Mouse (Mus musculus) adrenal gland, postnatal 4 days (tissue): Measurements from ENCODE around the gene 5730596B20Rik. TPM values are rescaled to one million over a fixed set of nuclear protein-coding genes. Genes with fewer than 3 reads are reported as not detected.

Experiments used
- DNase-seq, 2 experiments: peaks; one replicate each; pipeline ENCODE4 v3.0.0; 2021 to 2022; ENCODE audit warnings: low spot score in 2 of 2, mixed read lengths in 2 of 2
- total RNA-seq, 2 experiments: library from RNA; stranded (reverse); gene quantifications; 2 replicates each; pipeline ENCODE4 v1.2.3; 2021

The 5730596B20Rik gene
- total RNA-seq, 2 experiments from 2014 or later: 1.0 to 1.6 TPM

DNA sequence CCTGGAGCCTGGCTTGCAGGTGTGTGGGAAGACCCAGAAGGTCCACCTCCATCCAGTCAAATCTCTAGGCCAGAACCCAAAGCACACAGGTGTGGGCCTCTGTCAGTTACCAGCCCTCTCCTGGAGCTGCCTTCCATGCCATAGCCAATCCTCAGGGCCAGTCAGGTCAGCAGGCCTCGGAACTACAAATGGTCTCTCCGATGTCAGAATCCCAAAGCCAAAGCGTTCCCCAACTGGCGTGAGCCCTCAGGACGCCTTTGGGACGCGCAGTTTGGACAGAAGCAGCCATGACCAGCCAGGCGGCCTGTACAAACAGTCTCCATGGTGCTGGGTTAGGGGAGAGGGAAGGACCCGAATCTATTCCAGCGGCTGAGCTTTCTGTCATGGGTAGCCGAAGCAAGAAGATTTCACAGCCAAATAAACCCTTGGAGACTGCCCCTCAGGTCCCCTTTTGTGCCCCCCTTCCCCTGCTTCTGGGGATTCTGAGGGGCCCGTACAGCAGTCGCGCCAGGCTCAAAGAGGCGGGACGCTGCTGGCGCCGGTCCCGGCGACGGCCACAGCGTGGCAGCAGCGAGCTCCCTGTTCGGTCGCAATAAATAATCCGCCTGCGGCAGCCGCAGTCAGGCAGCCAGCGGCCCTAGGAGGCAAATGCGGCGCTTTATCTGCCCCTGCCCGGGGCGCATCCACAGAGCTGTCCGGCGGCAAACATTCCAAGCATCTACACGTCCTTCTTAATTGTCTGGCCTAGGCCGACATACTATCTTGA lies 34.1 kb downstream of the 5730596B20Rik start:
- DNase-seq: peak in 1 of 2 experiments; percentile 73

DNA sequence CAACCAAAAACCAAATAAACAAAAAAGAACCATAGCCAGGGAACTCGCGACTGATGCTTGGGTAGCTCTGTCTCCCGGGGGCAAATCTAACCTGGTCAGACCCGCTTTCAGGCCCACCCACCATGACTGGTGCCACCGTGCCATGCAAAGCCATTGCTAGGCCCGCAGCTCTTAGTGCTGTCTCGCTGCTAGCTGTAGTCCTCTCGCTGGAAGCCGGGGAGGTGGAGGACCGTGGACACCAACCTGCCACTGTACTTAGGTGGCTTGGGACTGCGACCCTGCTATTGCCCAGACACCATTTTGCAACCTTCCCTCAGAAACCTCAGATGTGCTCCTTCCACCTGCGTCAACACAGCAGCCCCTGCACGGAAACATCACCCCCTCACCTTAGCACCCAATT lies 34.7 kb downstream of the 5730596B20Rik start:
- DNase-seq: no peak

DNA sequence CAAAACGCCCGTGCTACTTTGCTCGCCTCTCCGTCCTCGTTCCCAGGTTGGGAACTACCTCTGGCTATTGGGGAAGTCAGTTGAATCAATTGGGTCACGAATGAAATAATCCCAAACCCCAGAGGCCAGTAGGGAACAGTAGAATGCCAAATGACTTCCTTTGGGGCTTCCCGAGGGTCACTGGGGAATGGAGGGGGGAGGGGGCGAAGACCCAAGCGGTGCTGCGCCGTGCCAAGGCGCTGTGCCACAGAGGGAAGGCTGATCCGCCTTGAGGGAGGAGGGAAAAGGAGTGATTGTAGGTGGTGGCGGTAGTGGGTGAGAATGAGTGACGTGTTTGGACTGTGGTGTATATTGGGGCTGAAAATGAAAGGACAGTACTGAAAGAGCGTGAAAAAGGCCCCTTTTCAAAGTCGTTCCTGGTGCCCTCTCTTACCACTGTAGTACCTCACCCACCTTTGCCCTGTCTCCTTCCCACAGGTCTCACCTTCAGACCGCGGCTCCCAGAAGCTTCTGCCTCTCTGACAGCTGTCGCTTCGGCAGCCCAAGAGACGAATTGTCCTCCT lies 35.3 kb downstream of the 5730596B20Rik start:
- DNase-seq: peak in 1 of 2 experiments; percentile 23

DNA sequence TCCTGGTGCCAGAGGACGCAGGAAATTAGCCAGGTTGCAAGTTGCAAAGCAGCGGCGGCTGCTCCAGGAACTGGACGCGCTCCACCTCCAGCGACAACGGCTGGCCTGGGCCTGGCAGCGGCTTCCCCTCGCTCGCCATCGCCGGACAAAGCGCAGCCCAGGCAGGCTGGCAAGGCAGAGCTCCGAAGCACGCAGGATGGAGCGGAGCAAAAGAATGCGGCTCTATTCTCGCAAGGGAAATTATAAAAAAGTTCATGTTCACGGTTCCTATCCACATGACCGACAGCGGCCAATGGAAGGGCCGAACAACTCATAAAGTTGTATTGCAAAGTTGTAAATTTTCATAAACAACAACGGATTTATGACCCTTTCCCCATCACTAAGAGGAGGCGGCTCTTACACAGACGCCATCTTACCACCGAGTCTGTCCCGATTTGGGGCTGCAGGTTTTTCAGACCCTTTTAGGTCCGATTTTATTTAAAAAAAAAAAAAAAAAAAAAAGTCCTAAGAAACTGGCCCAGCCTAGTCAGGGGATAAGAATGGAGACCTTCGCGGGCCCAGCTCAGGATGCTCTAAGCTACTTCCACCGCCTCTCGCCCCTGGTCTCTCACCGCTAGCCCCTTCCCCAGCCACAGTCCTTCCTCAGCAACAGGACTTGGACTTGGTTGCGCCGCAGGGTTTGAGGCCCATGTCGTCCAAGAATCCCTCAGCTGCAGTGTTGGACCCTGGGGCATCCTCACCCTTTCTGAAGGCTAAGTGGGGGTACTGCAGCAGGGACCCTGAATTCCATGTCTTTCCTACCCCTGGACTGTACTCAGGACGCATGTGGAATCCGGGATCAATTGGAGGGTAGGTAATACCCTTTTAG lies 36.1 kb downstream of the 5730596B20Rik start, which contains the start of the genes Hoxa3 and Gm28308:
Gene Hoxa3, minus strand, starts transcription at position 218 of the 868 bp plus-strand sequence.
Gene Gm28308, minus strand, starts transcription at position 221 of the 868 bp plus-strand sequence.
- peak; percentile 2 for DNase-seq

DNA sequence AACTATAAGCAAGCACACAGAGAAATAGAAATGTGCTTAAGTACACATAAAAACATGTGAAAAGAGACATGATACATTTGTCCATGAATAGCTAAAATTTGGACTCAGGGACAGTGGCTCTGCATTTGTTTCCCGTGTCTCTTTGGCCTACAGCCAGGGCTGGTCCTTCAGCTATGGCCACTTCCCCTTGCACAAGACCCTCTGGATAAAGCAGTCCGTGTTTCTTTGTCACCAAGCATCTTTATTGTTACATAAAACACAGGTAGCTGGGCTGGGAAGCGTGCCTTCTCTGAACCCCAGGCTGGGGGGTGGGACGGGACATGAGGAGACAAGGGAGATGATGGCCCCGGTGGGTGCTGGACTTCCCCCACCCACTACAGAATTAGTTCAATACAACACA lies 37.0 kb downstream of the 5730596B20Rik start:
- peak in 1 of 2 experiments; percentile 2 for DNase-seq

DNA sequence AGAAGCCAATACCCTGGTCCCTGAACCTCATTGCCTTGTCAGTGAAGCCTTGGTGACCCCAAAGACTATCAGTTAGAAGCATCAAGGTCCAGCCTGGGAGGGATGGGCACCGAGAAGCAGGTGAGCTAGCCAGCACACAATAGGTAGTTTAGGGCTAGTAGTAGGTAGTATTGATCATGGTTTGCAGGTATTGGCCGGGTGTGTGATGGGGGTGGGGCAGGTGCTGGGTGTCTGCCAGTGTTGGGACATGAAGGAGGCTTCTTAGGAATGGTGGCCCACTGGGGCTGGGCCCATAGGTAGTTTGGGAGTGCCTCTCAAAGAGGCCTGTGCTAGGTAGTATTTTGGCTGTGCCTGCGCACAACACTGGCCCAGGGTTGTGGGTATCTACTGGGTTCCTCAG lies 37.8 kb downstream of the 5730596B20Rik start:
- DNase-seq: no peak

DNA sequence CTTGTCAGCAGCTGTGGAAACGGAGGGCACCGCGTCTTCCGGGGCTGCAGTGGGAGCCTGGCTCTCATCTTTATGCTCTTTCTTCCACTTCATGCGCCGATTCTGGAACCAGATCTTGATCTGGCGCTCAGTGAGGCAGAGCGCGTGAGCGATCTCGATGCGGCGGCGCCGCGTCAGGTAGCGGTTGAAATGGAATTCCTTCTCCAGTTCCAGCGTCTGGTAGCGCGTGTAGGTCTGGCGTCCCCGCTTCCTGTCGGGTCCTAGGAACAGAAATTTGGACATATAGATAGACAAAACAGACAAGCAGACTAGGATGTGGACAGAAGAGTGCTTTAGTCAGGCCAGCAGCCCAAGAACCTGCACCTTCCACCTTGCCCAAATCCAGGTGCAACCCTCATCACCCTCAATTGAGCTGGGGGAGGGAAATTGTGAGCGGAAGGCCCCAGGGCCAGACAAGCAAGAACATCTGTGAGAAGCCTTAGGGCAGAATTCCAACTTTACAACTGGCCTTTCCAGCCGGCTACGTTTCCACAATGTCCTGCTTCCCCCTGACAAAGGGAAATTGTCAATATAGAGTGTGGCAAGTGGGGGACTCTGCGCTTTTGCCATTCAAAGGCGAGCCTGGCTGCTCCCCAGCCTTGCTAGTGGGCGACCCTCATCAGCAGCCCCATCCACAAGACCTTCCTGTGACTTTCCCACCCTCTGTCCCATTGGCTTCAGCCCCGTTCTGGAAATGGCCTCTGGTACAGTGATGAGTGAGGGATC lies 38.7 kb downstream of the 5730596B20Rik start:
- DNase-seq: peak; percentile 1 to 3

DNA sequence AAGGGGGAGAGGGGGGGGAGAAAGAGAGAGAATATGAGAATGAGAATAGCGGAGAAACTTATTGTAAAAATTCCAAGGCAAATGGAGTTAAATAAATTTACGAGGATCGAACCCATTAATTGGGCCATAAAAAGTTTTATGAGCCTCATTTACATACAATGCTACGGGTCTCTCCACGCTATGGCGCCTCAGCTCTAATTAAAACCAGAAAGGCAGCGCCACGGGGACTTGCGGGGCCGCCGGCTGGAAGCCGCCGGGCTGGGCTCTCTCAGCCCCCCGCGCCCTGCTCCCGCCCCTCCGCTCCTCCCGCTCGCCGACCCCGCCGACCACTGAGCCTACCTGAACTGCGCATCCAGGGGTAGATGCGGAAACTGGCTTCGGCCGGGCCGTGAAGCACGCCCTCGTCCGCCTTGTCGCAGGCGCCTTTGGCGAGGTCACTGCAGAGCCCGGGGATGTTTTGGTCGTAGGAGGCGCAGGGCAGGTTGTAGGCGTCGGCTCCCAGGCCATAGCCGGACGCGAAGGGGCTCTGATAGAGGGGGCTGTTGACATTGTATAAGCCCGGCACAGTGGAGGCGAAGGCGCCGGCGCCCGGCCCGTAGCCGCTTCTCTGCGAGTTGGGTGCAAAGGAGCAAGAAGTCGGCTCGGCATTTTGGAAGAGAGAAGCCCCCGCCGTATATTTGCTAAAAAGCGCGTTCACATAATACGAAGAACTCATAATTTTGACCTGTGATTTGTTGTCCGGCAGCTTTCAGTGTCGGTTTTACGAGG lies 39.6 kb downstream of the 5730596B20Rik start:
- peak in 1 of 2 experiments; percentile 12 for DNase-seq

DNA sequence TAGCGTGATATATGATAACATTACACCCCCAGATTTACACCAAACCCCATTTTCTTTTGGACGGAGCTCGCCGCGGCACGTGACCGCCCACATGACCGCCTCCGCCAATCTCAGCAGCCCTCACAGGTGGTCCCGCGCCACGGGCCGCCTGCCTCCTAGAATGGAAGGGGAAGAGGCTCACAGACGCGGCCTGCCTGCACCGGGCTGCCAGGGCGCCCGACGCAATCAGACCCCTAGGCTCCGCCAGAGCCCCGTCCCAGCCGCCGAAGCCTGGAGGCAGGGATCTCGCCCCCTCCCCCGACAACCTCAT lies 40.1 kb downstream of the 5730596B20Rik start:
- DNase-seq: peak; percentile 64 to 66

DNA sequence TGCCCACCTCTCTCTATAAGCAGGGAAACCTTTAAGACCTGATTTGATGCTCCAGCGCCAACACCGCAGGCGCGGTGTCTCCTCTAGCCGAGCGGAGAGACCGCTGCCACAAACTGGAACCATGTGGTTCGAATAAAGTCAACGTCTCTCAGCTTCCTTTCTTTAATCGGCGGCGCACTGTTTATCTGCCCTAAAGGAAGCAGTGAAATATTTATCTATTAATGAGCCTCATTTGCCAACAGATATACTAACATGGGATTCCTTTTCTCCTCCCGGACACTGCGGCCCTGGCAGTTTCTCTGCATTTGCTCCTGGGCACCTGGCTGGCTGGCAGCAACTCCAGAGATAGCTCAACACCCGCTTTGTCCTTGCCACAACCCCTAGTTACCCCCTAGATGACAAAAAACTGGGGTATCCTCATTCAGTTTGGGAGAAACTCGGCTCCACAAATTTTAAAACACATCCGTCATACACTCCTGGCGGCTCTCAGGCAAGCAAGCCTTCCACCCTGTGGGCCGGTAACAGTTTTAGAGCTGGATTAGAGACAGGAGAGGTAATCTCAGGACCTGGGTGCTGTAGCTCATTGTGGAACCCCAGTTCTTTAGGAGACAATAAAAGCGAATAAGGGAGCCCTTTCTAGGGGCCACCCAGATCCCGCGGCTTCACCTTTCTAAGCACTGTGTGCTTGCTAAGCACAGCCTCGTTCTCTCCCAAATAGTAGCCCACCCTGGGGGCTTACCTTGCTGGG lies 40.8 kb downstream of the 5730596B20Rik start:
- DNase-seq: no peak

DNA sequence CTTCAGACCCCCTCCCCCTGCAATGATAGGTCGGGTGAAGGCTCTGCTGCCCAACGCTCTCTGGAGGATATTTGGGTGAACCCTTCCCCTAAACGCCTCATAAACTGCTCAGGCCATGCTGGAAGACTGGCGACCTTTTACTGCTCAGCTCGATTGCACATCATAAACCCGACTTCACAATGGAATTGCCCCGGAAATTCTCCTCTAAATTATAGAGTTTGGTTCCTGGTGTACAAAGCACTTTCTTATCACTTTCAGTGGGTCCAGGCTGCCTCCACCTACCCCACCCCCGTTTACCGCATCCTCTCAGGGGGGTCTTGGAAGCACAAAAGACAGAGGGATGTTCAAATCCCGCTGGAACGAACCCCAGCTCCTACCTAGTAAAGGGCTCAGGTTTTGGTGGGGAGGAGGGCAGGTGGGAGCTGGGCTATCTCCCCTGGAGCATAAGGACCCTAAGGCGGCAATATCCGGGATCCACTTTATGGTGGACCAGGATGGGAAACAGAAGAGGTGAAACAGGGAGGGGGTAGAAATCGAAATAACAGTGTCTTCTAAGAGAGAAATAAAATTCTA lies 41.4 kb downstream of the 5730596B20Rik start:
- no peak for DNase-seq

DNA sequence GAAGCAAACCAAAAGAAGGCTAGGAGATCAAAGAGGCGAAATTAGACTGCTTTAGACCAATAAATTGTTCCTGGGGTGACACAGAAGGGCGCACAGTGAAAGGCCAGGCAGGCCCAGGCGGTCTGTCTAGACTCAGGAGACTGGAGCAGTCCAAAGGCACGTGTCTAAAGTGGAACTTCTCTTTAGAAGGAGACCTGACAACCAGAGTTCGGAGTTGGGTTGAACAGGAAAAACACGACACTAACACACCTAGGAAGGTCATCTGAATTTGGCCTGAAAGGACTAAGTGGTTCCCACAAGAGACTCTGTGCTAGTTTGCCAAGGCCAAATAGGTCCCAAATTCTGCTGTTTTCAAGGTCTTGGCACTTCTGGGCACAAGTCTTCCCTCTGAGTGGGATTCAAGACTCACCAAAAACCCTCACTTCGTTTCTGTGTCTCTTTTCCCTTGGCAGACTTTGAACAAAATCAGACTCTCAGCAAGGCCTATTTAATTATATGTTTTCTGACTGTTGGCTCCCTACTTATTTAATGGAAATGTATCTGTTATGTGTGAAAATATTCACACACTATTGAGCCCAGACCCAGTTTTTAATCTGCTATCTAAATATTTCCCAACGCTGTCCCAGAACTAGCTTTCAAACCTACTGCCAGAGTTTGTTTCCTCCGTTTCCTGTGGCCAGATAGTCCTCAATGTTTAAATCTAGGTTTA lies 42.1 kb downstream of the 5730596B20Rik start:
- no peak for DNase-seq

DNA sequence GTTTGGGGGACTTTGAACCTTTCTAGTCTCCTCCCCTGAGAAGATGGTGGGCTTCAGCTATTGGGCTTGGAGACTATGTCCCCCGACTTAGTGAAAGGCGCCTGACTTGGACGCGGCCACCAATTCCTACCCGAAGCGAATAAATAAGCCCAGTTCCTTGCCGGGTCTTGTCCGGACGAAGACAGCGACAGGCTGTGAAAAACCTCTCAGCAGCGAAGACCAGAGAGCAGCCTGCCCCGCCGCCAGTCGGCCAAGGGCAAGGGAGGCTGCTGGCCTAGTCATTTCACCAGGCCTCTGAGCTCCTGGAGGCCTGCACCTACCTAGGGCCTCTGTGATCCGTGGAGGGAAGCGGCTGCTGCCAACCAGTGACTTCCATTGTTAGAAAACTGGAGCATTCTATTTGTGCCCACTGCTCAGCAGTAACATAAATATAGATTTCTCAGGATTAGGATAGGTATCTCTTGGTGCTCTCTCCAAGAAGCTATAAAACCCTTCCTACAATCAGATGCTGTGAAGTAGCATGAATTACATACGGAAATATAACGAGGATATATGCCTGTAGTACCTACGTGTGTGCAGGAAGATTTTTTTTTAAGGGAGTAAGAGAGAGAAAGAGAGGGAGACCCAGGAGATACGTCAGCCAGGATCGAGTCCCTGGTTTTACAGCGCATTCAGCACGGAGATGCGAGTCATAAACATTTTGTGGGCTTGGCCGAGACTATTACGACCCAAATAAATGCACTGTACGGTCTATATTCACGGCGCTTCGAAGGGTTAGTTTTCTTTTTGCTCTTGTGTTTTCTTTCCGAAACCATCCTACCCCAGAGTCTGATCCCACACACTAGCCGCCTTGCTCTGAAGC lies 42.9 kb downstream of the 5730596B20Rik start:
- no peak for DNase-seq

DNA sequence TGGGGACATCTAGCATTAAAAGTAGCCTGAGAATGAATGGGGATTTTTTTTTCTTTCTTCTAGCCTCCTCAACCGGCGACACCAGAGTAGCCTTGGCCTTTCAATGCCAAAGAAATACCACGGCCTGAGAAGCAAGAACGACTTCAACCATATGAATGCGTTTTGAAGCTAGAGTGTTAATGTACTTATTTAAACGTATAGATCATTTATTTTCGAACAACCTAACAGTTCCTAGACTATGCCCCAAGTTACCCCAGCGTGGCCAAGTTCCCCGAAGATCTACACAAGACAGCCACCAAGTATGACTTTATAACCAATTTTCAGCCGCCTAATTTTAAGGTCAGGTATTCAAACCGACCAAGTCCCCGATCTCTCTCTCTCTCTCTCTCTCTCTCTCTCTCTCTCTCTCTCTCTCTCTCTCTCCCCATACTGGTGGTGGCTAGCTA lies 43.6 kb downstream of the 5730596B20Rik start:
- DNase-seq: no peak

DNA sequence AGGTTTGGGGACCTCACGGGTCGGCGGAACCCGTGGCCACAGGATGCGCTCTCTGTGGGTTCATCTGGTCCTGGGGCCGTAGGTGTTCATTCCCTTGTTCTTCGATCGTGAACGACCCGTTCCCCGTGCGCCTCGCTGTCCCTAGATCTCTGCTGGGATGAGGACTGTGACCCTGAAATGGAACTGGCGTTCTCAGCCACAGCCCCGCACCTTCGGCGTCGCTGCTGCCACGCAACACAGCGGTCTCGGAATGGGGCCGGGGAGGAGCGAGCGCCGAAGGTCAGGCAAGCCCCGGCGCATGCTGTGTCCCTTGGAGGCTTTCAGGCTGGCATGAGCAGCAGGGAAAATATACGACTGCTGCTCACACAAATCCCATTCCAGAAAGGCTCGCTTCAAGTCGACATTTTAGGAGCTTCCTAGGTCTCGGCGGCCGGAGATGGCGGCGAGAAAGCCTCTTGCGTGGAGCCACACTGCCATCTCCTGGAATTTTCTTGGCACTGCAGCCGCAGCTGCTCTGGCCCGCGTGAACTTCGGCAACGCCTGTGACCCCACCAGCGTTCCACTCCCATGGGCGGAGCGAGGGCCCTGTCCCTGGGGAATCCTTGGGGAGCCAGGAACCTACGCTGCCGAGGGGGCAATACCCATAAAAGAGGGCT lies 44.2 kb downstream of the 5730596B20Rik start, which contains the start of gene Hoxa7:
Gene Hoxa7, minus strand, starts transcription at position 518 of the 656 bp plus-strand sequence.
- peak; percentile 76 to 80 for DNase-seq

DNA sequence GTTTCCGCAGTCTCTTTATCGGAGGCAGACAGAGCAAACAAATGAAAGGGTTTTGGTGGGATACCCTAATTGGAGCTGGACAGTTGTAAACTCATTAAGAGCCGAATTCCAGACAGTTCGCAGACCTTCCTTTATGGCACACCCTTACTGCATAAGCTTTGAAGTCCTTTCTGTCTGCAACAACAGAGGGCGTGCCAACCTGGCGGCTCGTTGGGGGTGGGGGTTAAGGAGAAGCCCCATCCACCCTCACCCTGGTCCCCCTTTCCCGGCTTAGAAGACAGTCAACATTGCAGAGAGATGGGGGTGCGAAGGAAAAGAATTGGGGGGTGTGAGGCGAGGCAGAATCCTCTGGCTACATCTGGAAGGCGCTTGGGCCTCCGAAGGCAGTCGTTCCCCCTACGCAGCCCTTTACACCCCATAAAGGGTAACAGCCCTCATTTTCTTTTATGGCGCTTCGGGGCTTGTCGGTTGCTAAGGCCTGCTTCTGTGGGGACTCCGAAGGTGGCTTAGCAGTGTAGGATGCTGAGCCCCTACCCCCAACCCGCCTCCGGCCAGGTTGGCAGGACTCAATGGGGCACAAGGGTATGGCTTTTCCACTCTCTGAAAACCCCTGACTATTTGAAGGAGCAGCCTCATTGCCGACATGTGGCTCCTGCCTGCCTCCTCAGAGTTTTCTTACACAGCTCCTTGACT lies 44.8 kb downstream of the 5730596B20Rik start:
- DNase-seq: no peak
